Mouse (Mus musculus) intestine, embryonic 14.5 days (tissue): Measurements from ENCODE around the gene Pkp4. TPM values are rescaled to one million over a fixed set of nuclear protein-coding genes. Genes with fewer than 3 reads are reported as not detected.

ENCODE experiments used
- ATAC-seq: fragments of 200-750 bp; cut with Nextera tagmentation; replicated peaks from 2 replicates; pipeline ENCODE4 v1.8.0; 2017; ENCODE audit warnings: low read depth, moderate number of reproducible peaks, moderate TSS enrichment, moderate library complexity; ENCODE audit not compliant: low FRiP score, low TSS enrichment
- DNase-seq: peaks from one replicate; pipeline ENCODE4 v3.0.0-alpha.2; 2018; ENCODE audit warnings: low spot score
- H3K27ac ChIP-seq: fragments of 300-500 bp; sonication (generic); 2 replicates; pipeline ENCODE4 v1.5.1; 2014; ENCODE audit warnings: low read depth, mild to moderate bottlenecking, control low read depth
- H3K27me3 ChIP-seq: fragments of 300-500 bp; sonication (generic); replicated peaks from 2 replicates; pipeline ENCODE4 v1.6.1; 2014; ENCODE audit warnings: low read length, control low read depth; ENCODE audit not compliant: control insufficient read depth, insufficient read depth
- H3K36me3 ChIP-seq: fragments of 300-500 bp; sonication (generic); 2 replicates; pipeline ENCODE4 v1.6.1; 2014; ENCODE audit warnings: low read length, control low read depth; ENCODE audit not compliant: control insufficient read depth, insufficient read depth
- H3K4me1 ChIP-seq: fragments of 300-500 bp; sonication (generic); replicated peaks from 2 replicates; pipeline ENCODE4 v1.6.1; 2014; ENCODE audit warnings: low read length, control low read depth, mixed read lengths; ENCODE audit not compliant: control insufficient read depth, insufficient read depth
- H3K4me2 ChIP-seq: fragments of 300-500 bp; sonication (generic); 2 replicates; pipeline ENCODE4 v1.6.1; 2014; ENCODE audit warnings: low read length
- H3K4me3 ChIP-seq: fragments of 300-500 bp; sonication (generic); 2 replicates; pipeline ENCODE4 v1.5.1; 2014; ENCODE audit warnings: low read depth, low read length, control low read depth, mixed read lengths
- H3K9ac ChIP-seq: fragments of 300-500 bp; sonication (generic); 2 replicates; pipeline ENCODE4 v1.6.1; 2014; ENCODE audit warnings: mild to moderate bottlenecking, low read length
- H3K9me3 ChIP-seq: fragments of 300-500 bp; sonication (generic); 2 replicates; pipeline ENCODE4 v1.6.1; 2016; ENCODE audit warnings: low read length, control low read depth; ENCODE audit not compliant: control insufficient read depth
- WGBS: fragments of 180-500 bp; shearing (Covaris S2); extraction: QIAGEN DNeasy Blood & Tissue Kit; methylation state at CpG from one replicate; pipeline ENCODE4 v1.1.7; 2014; 5-methylcytosine and 5-hydroxymethylcytosine counted together
- polyA plus RNA-seq: library from polyadenylated mRNA; unstranded; fragments of >200 nt; fragmentation: Nextera tagmentation; extraction: Ambion mirVana; gene quantifications from 2 replicates; pipeline ENCODE4 v1.2.1, GENCODE M21; 2014

The Pkp4 gene
- polyA plus RNA-seq, 1 experiment from 2014 or later, result 24.4 TPM

DNA sequence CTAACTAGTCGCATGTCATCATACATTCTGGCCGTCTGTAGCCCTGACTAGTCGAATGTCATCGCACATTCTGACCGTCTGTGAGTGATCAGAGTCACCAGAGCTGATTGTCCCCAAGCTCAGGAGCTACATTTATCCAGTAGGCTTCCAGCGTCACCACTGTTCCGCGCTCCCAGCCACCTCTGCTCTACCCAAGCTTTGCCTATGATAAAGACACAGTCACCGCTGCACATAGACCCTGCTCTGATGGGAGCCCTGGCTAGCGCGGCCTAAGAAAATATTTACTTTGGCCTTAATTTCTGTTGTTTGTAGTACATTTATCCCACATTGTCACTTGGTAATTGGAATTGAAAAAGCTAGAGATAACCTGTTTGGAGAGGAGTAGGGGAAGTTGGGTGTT lies 183.2 kb downstream of the Pkp4 start:
- H3K9me3 ChIP-seq, result no peaks in the 10 kb centered on the region
- ATAC-seq, result no peak

DNA sequence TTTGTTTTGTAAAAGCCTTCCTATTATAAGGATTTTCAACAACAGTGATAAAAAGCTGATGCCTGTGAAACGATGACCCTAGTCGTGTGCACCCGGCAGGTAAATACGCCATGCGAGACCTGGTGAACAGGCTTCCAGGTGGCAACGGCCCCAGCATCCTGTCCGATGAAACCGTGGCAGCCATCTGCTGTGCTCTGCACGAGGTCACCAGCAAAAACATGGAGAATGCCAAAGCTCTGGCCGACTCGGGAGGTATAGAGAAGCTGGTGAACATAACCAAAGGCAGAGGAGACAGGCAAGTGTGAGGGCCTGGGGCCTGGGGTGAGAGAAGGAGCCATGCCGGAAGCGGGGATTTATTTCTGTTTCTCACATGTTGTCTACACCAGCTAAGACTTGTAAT lies 184.0 kb downstream of the Pkp4 start:
- ATAC-seq (no peak), DNase-seq (no peak)
- 92% methylated on average over 13 of the region's 13 CpGs for WGBS
- H3K36me3 ChIP-seq, result peaks cover 55% of the 10 kb centered on the region
- H3K9ac ChIP-seq, result no peak overlapping the region
- H3K4me3 ChIP-seq, result no peak overlapping the region
- no peaks in the 10 kb centered on the region for H3K4me1 ChIP-seq
- H3K4me2 ChIP-seq, result no peak overlapping the region
- H3K9me3 ChIP-seq, result no peaks in the 10 kb centered on the region
- H3K27ac ChIP-seq, result no peak overlapping the region
- H3K27me3 ChIP-seq, result no peaks in the 10 kb centered on the region

More for the DNA sequence above, 183.2 kb downstream of the Pkp4 start:
- no peak overlapping the region for H3K4me3 ChIP-seq
- H3K27ac ChIP-seq, result no peak overlapping the region
- H3K27me3 ChIP-seq, result no peaks in the 10 kb centered on the region
- WGBS, result 87% methylated on average over 11 of the region's 11 CpGs
- no peaks in the 10 kb centered on the region for H3K4me1 ChIP-seq
- no peak overlapping the region for H3K9ac ChIP-seq
- peaks cover 51% of the 10 kb centered on the region for H3K36me3 ChIP-seq
- H3K4me2 ChIP-seq, result no peak overlapping the region
- DNase-seq, result no peak

- ATAC-seq, result no peak
- peaks cover 54% of the 10 kb centered on the region for H3K36me3 ChIP-seq
- no peak overlapping the region for H3K27ac ChIP-seq
Observed at GRCm38 (mm10) chr2:59345141-59345839, 184.6 kb downstream of the Pkp4 start.

DNA sequence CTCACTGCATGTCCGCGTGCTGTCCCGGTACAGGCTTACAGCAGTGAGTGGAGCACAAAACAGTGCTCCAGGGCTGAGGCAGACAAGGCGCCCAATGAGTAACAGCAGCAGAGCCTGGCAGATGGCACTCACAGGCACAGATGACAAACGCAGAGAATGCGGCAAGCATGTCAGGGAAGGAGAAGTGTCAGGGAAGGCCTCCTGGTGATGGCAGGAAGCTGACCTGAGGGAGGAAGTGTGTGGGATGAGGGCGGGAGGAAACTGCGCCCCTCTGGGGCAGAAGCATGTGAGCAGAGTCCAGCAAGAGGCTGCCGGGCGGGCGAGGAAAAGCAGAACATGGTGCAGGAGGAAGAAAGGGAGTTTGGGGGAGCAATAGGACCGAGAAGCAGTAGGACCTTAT lies 185.8 kb downstream of the Pkp4 start:
- ATAC-seq (no peak), DNase-seq (no peak)
- H3K4me2 ChIP-seq, result no peak overlapping the region
- H3K9ac ChIP-seq, result no peak overlapping the region
- H3K27ac ChIP-seq, result no peak overlapping the region
- H3K36me3 ChIP-seq, result peaks cover 50% of the 10 kb centered on the region
- H3K4me1 ChIP-seq, result no peaks in the 10 kb centered on the region
- WGBS, result 80% methylated on average over 12 of the region's 12 CpGs
- no peak overlapping the region for H3K4me3 ChIP-seq
- no peaks in the 10 kb centered on the region for H3K27me3 ChIP-seq
- H3K9me3 ChIP-seq, result no peaks in the 10 kb centered on the region

More at GRCm38 (mm10) chr2:59345141-59345839, 184.6 kb downstream of the Pkp4 start:
- Histone ChIP-seq H3K27me3 (no peaks in the 10 kb centered on the region), H3K4me3 (no peak overlapping the region), H3K9me3 (no peaks in the 10 kb centered on the region), H3K9ac (no peak overlapping the region), H3K4me1 (no peaks in the 10 kb centered on the region), H3K4me2 (no peak overlapping the region)
- 93% methylated on average over 11 of the region's 11 CpGs for WGBS
- DNase-seq, result no peak

- H3K36me3 ChIP-seq, result peaks cover 35% of the 10 kb centered on the region
- no peaks in the 10 kb centered on the region for H3K4me1 ChIP-seq
- no peak overlapping the region for H3K27ac ChIP-seq
- no peak overlapping the region for H3K4me2 ChIP-seq
- 80% methylated on average over 8 of the region's 8 CpGs for WGBS
- H3K4me3 ChIP-seq, result no peak overlapping the region
- H3K9ac ChIP-seq, result no peak overlapping the region
- no peaks in the 10 kb centered on the region for H3K9me3 ChIP-seq
- no peaks in the 10 kb centered on the region for H3K27me3 ChIP-seq
- DNase-seq (no peak), ATAC-seq (no peak)
Observed at GRCm38 (mm10) chr2:59348585-59348984, 187.9 kb downstream of the Pkp4 start.

GRCm38 (mm10) chr2:59350094-59350493 lies 189.4 kb downstream of the Pkp4 start:
- DNase-seq (no peak), ATAC-seq (no peak)
- Histone ChIP-seq H3K27ac (no peak overlapping the region; the same call in 1 of the 2 replicates), H3K9ac (no peak overlapping the region), H3K4me3 (no peak overlapping the region), H3K9me3 (no peaks in the 10 kb centered on the region), H3K27me3 (no peaks in the 10 kb centered on the region), H3K4me2 (no peak overlapping the region), H3K36me3 (peaks cover 35% of the 10 kb centered on the region), H3K4me1 (no peaks in the 10 kb centered on the region)
- WGBS, result 67% methylated on average over 3 of the region's 3 CpGs

DNA sequence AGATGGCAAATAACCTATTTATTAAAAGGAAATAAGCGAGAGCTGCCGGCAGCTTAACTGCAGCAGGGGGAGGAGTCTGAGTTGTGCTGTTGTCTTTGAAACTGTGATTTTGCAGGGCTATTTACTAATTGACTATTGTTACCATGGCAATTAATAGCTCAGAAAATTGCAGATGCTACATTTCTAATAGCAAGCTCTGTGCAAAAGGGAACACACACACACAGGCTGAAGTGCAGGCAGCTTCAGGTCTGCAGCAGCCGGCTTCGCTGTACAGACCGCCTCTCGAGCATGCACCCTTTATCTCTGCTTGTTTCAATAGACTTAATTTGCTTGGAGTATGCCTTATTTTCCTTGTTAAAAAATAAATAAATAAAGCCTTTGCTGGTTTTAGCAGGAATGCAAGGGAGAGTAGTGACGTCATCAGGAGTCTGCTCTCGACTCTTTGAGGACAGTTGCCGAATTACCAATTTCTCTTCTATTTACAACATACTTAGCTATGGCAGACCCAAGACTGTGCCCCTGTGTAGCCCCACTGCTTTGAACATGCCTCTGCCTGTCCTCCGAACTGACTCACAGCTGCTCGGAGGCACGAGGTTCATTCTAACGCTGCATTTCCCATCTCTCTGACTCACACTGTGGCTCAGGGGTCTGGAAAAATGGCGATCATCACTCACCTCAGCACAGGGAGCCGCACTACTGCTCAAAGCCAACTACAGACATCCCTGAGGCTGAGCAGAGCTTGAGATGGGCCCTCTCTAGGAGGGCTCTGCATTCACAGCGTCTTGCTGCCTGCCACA lies 190.9 kb downstream of the Pkp4 start:
- 65% methylated on average over 16 of the region's 16 CpGs for WGBS
- Histone ChIP-seq H3K9me3 (no peaks in the 10 kb centered on the region), H3K4me2 (no peak overlapping the region), H3K27ac (no peak overlapping the region), H3K27me3 (no peaks in the 10 kb centered on the region), H3K4me3 (no peak overlapping the region), H3K36me3 (peaks cover 35% of the 10 kb centered on the region), H3K9ac (no peak overlapping the region), H3K4me1 (no peaks in the 10 kb centered on the region)
- ATAC-seq (0 out of 2 replicates have a peak, but pooled peaks have one; percentile 26), DNase-seq (no peak)

DNA sequence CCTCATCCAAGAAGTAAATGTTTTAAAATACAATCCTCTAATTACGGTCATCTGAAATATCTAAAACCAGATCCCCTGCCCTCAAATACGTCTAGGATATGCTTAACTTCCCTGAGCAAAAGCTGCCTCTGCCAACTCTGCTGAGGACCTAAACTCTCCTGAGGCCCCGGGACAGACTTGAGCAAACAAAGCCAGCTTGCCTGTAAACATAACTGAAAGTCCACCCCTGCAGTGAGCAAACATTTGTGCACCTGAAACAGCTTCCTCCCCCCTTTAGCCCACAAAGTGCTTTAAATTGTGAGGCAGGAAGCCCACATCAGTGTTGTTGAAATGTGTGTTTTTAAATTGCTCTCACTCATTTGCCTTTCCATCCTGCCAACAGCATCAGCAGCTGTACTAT lies 193.2 kb downstream of the Pkp4 start:
- no peak for ATAC-seq
- 56% methylated on average over 3 of the region's 3 CpGs for WGBS
- no peaks in the 10 kb centered on the region for H3K4me1 ChIP-seq
- H3K4me3 ChIP-seq, result no peak overlapping the region
- H3K4me2 ChIP-seq, result no peak overlapping the region
- DNase-seq, result no peak
- H3K9me3 ChIP-seq, result no peaks in the 10 kb centered on the region
- no peak overlapping the region for H3K27ac ChIP-seq
- H3K27me3 ChIP-seq, result no peaks in the 10 kb centered on the region
- H3K9ac ChIP-seq, result no peak overlapping the region
- peaks cover 27% of the 10 kb centered on the region for H3K36me3 ChIP-seq
